Mouse (Mus musculus): Measurements from ENCODE around the gene Sesn1. TPM values are rescaled to one million over a fixed set of nuclear protein-coding genes. Genes with fewer than 3 reads are reported as not detected.

Gene Sesn1
- polyA plus RNA-seq, 1 experiment, result 9.7 TPM

- Histone ChIP-seq H3K79me2 (ENCODE audit: control insufficient read depth, insufficient read depth) (peaks cover 6% of the 10 kb centered on the region), H3K27me3 (ENCODE audit: control insufficient read depth, insufficient read depth, insufficient read length) (no peaks in the 10 kb centered on the region), H3K36me3 (ENCODE audit: control insufficient read depth, insufficient read depth) (no peaks in the 10 kb centered on the region), H3ac (ENCODE audit: control insufficient read depth, insufficient read length) (no peak overlapping the region), H3K4me3 (no peak overlapping the region), H3K4me2 (ENCODE audit: low read depth) (no peak overlapping the region)
- TF ChIP-seq CEBPB (IDR thresholded peaks at IDR 0.05; ENCODE audit: insufficient read depth, poor library complexity, severe bottlenecking) (no peak), POLR2A (IDR thresholded peaks at IDR 0.05; ENCODE audit: insufficient read length, low read depth) (no peak), TCF3 (IDR thresholded peaks at IDR 0.05; ENCODE audit: insufficient read length, low read depth) (no peak), E2F4 (IDR thresholded peaks at IDR 0.05; ENCODE audit: insufficient read depth) (no peak), SRF (IDR thresholded peaks at IDR 0.05; ENCODE audit: control insufficient read depth, insufficient read length, low read depth) (no peak), TCF12 (IDR thresholded peaks at IDR 0.05; ENCODE audit: insufficient read depth, poor library complexity, severe bottlenecking) (no peak)
These were observed 20.2 kb downstream of the Sesn1 start for GRCm38 (mm10) chr10:41829980-41830379.

GRCm38 (mm10) chr10:41830445-41830844 is 20.7 kb downstream of the Sesn1 start:
- peak overlapping the region; percentile 41 for H3K4me2 ChIP-seq (ENCODE audit: low read depth)
- no peak overlapping the region for H3K4me3 ChIP-seq
- H3K79me2 ChIP-seq (ENCODE audit: control insufficient read depth, insufficient read depth), result peaks cover 6% of the 10 kb centered on the region
- H3K36me3 ChIP-seq (ENCODE audit: control insufficient read depth, insufficient read depth), result no peaks in the 10 kb centered on the region
- no peak overlapping the region for H3ac ChIP-seq (ENCODE audit: control insufficient read depth, insufficient read length)
- TF ChIP-seq CEBPB (IDR thresholded peaks at IDR 0.05; ENCODE audit: insufficient read depth, poor library complexity, severe bottlenecking) (no peak), REST (IDR thresholded peaks at IDR 0.05; ENCODE audit: insufficient read depth, insufficient read length) (no peak), POLR2AphosphoS2 (IDR thresholded peaks at IDR 0.05; ENCODE audit: insufficient read length, low read depth) (no peak), TCF12 (IDR thresholded peaks at IDR 0.05; ENCODE audit: insufficient read depth, poor library complexity, severe bottlenecking) (no peak), MYOG (IDR thresholded peaks at IDR 0.05; ENCODE audit: control insufficient read depth in 1 of 3, insufficient read depth in 1 of 3, insufficient read length in 2 of 3, low read depth in 2 of 3) (no peak), USF1 (IDR thresholded peaks at IDR 0.05; ENCODE audit: low read depth) (no peak), SRF (IDR thresholded peaks at IDR 0.05; ENCODE audit: control insufficient read depth, insufficient read length, low read depth) (no peak), MAX (IDR thresholded peaks at IDR 0.05; ENCODE audit: low read depth) (no peak), MYOD1 (IDR thresholded peaks at IDR 0.05; ENCODE audit: control insufficient read depth in 1 of 3, insufficient read length in 2 of 3, low read depth in 2 of 3) (no peak), POLR2A (IDR thresholded peaks at IDR 0.05; ENCODE audit: insufficient read length, low read depth) (no peak), TCF3 (IDR thresholded peaks at IDR 0.05; ENCODE audit: insufficient read length, low read depth) (no peak), E2F4 (IDR thresholded peaks at IDR 0.05; ENCODE audit: insufficient read depth) (no peak)
- no peaks in the 10 kb centered on the region for H3K27me3 ChIP-seq (ENCODE audit: control insufficient read depth, insufficient read depth, insufficient read length)

- TF ChIP-seq MYOD1 (IDR thresholded peaks at IDR 0.05; ENCODE audit: control insufficient read depth in 1 of 3, insufficient read length in 2 of 3, low read depth in 2 of 3), result no peak
- Histone ChIP-seq H3ac (ENCODE audit: control insufficient read depth, insufficient read length) (no peak overlapping the region), H3K36me3 (ENCODE audit: control insufficient read depth, insufficient read depth) (no peaks in the 10 kb centered on the region), H3K79me2 (ENCODE audit: control insufficient read depth, insufficient read depth) (peaks cover 6% of the 10 kb centered on the region), H3K4me3 (no peak overlapping the region), H3K27me3 (ENCODE audit: control insufficient read depth, insufficient read depth, insufficient read length) (no peaks in the 10 kb centered on the region), H3K4me2 (ENCODE audit: low read depth) (peak overlapping the region; percentile 41)
These were observed 21.3 kb downstream of the Sesn1 start for GRCm38 (mm10) chr10:41830851-41831522.

GRCm38 (mm10) chr10:41832191-41832590 is 22.5 kb downstream of the Sesn1 start:
- H3K4me3 ChIP-seq, result no peak overlapping the region
- no peak overlapping the region for H3ac ChIP-seq (ENCODE audit: control insufficient read depth, insufficient read length)
- peaks cover 6% of the 10 kb centered on the region for H3K79me2 ChIP-seq (ENCODE audit: control insufficient read depth, insufficient read depth)
- H3K4me2 ChIP-seq (ENCODE audit: low read depth), result no peak overlapping the region
- no peaks in the 10 kb centered on the region for H3K27me3 ChIP-seq (ENCODE audit: control insufficient read depth, insufficient read depth, insufficient read length)
- no peaks in the 10 kb centered on the region for H3K36me3 ChIP-seq (ENCODE audit: control insufficient read depth, insufficient read depth)
- TF ChIP-seq POLR2A (IDR thresholded peaks at IDR 0.05; ENCODE audit: insufficient read length, low read depth), result no peak
- TF ChIP-seq SRF (IDR thresholded peaks at IDR 0.05; ENCODE audit: control insufficient read depth, insufficient read length, low read depth), result no peak
- TF ChIP-seq USF1 (IDR thresholded peaks at IDR 0.05; ENCODE audit: low read depth), result no peak
- no peak for TF ChIP-seq POLR2AphosphoS2 (IDR thresholded peaks at IDR 0.05; ENCODE audit: insufficient read length, low read depth)
- TF ChIP-seq MYOD1 (IDR thresholded peaks at IDR 0.05; ENCODE audit: control insufficient read depth in 1 of 3, insufficient read length in 2 of 3, low read depth in 2 of 3), result peak; percentile 3 to 85 (median 78)
- no peak for TF ChIP-seq REST (IDR thresholded peaks at IDR 0.05; ENCODE audit: insufficient read depth, insufficient read length)
- TF ChIP-seq E2F4 (IDR thresholded peaks at IDR 0.05; ENCODE audit: insufficient read depth), result no peak
- peak; percentile 20 for TF ChIP-seq TCF12 (IDR thresholded peaks at IDR 0.05; ENCODE audit: insufficient read depth, poor library complexity, severe bottlenecking)
- peak; percentile 55 to 85 (median 69) for TF ChIP-seq MYOG (IDR thresholded peaks at IDR 0.05; ENCODE audit: control insufficient read depth in 1 of 3, insufficient read depth in 1 of 3, insufficient read length in 2 of 3, low read depth in 2 of 3)
- no peak for TF ChIP-seq TCF3 (IDR thresholded peaks at IDR 0.05; ENCODE audit: insufficient read length, low read depth)

GRCm38 (mm10) chr10:41834131-41834530 is 24.4 kb downstream of the Sesn1 start:
- Histone ChIP-seq H3K36me3 (ENCODE audit: control insufficient read depth, insufficient read depth) (no peaks in the 10 kb centered on the region), H3K79me2 (ENCODE audit: control insufficient read depth, insufficient read depth) (peaks cover 6% of the 10 kb centered on the region), H3K4me3 (no peak overlapping the region), H3ac (ENCODE audit: control insufficient read depth, insufficient read length) (no peak overlapping the region), H3K27me3 (ENCODE audit: control insufficient read depth, insufficient read depth, insufficient read length) (no peaks in the 10 kb centered on the region), H3K4me2 (ENCODE audit: low read depth) (no peak overlapping the region)
- TF ChIP-seq POLR2AphosphoS2 (IDR thresholded peaks at IDR 0.05; ENCODE audit: insufficient read length, low read depth) (no peak), USF1 (IDR thresholded peaks at IDR 0.05; ENCODE audit: low read depth) (no peak), TCF3 (IDR thresholded peaks at IDR 0.05; ENCODE audit: insufficient read length, low read depth) (no peak), MYOG (IDR thresholded peaks at IDR 0.05; ENCODE audit: control insufficient read depth in 1 of 3, insufficient read depth in 1 of 3, insufficient read length in 2 of 3, low read depth in 2 of 3) (no peak), POLR2A (IDR thresholded peaks at IDR 0.05; ENCODE audit: insufficient read length, low read depth) (no peak), CEBPB (IDR thresholded peaks at IDR 0.05; ENCODE audit: insufficient read depth, poor library complexity, severe bottlenecking) (no peak), MYOD1 (IDR thresholded peaks at IDR 0.05; ENCODE audit: control insufficient read depth in 1 of 3, insufficient read length in 2 of 3, low read depth in 2 of 3) (no peak), TCF12 (IDR thresholded peaks at IDR 0.05; ENCODE audit: insufficient read depth, poor library complexity, severe bottlenecking) (no peak), SRF (IDR thresholded peaks at IDR 0.05; ENCODE audit: control insufficient read depth, insufficient read length, low read depth) (no peak), REST (IDR thresholded peaks at IDR 0.05; ENCODE audit: insufficient read depth, insufficient read length) (no peak), E2F4 (IDR thresholded peaks at IDR 0.05; ENCODE audit: insufficient read depth) (no peak), MAX (IDR thresholded peaks at IDR 0.05; ENCODE audit: low read depth) (no peak)

Measured in myocyte (in vitro differentiated cells).